Mouse (Mus musculus) erythroblast, adult 5-6 weeks (primary cell): ENCODE measurements at regions not wholly inside any gene's neighbourhood (a gene's known extent, or its start where the extent isn't known, plus 50 kb on each side); places are given as distances from the start of the nearest gene placed in this dataset.

Experiments used
- ATAC-seq: replicated peaks from 2 replicates; pipeline ENCODE4 v1.8.0; 2016; ENCODE audit warnings: moderate number of reproducible peaks, mild to moderate bottlenecking, moderate TSS enrichment, inconsistent platforms; ENCODE audit not compliant: poor library complexity, low FRiP score, severe bottlenecking

- no peak for ATAC-seq
Measured at GRCm38 (mm10) chr2:147927792-147928670, 118.7 kb downstream of the Foxa2 start.

GRCm38 (mm10) chr2:147926861-147927260 is 119.9 kb downstream of the Foxa2 start:
- no peak for ATAC-seq

GRCm38 (mm10) chr2:147907341-147907740 is 139.4 kb downstream of the Foxa2 start:
- no peak for ATAC-seq

GRCm38 (mm10) chr2:147905759-147906740 is 140.7 kb downstream of the Foxa2 start:
- ATAC-seq = no peak

- no peak for ATAC-seq
Measured at GRCm38 (mm10) chr2:147905118-147905517, 141.7 kb downstream of the Foxa2 start.

- no peak for ATAC-seq
Measured at GRCm38 (mm10) chr2:147899236-147899635, 147.5 kb downstream of the Foxa2 start.

GRCm38 (mm10) chr2:147895691-147896090 is 151.1 kb downstream of the Foxa2 start:
- ATAC-seq = no peak; the same call in 1 of the 2 replicates

- no peak for ATAC-seq
Measured at GRCm38 (mm10) chr2:147894213-147894612, 152.6 kb downstream of the Foxa2 start.

GRCm38 (mm10) chr2:147886191-147886590 is 160.6 kb downstream of the Foxa2 start:
- no peak for ATAC-seq

GRCm38 (mm10) chr2:147877907-147878306 is 168.9 kb downstream of the Foxa2 start:
- no peak for ATAC-seq

- ATAC-seq = no peak
Measured at GRCm38 (mm10) chr2:147877543-147877904, 169.2 kb downstream of the Foxa2 start.

GRCm38 (mm10) chr2:147876708-147877542 is 169.8 kb downstream of the Foxa2 start:
- ATAC-seq = no peak

GRCm38 (mm10) chr2:147872972-147873371 is 173.8 kb downstream of the Foxa2 start:
- ATAC-seq = no peak

- no peak for ATAC-seq
Measured at GRCm38 (mm10) chr2:147851186-147851802, 195.5 kb downstream of the Foxa2 start.

- no peak for ATAC-seq
Measured at GRCm38 (mm10) chr2:147846968-147847749, 199.6 kb downstream of the Foxa2 start.

GRCm38 (mm10) chr2:147845256-147845655 is 201.5 kb downstream of the Foxa2 start:
- no peak for ATAC-seq

GRCm38 (mm10) chr2:147840936-147841335 is 205.8 kb downstream of the Foxa2 start:
- ATAC-seq = no peak

- ATAC-seq = no peak
Measured at GRCm38 (mm10) chr2:147838613-147839012, 208.2 kb downstream of the Foxa2 start.

- no peak for ATAC-seq
Measured at GRCm38 (mm10) chr2:147830551-147830950, 216.2 kb downstream of the Foxa2 start.
